Mouse (Mus musculus): ENCODE results near the gene Cldn22.

- TF ChIP-seq EP300 (IDR thresholded peaks at IDR 0.05; ENCODE audit: insufficient read depth, low read depth, low read length) (no peak), POLR2A (IDR thresholded peaks at IDR 0.05; ENCODE audit: insufficient read depth, low read length) (no peak)
Observed at GRCm38 (mm10) chr8:47821843-47822242, 2.4 kb upstream of the Cldn22 start, which contains the start of gene Cldn24.
